Mouse (Mus musculus): ENCODE measurements at regions not wholly inside any gene's neighbourhood (a gene's known extent, or its start where the extent isn't known, plus 50 kb on each side); places are given as distances from the start of the nearest gene placed in this dataset.

- Histone ChIP-seq H3K79me2 (ENCODE audit: control insufficient read depth, insufficient read depth, low read length, poor library complexity) (no peaks in the 10 kb centered on the region), H3K27ac (ENCODE audit: control insufficient read depth, low read depth, low read length) (no peak overlapping the region), H3K27me3 (ENCODE audit: control insufficient read depth in 1 of 2, insufficient read depth in 2 of 2, low read length in 2 of 2) (no peaks in the 10 kb centered on the region), H3K36me3 (ENCODE audit: control insufficient read depth in 1 of 2, insufficient read depth in 2 of 2, low read length in 2 of 2) (peaks cover 0 to 8% of the 10 kb centered on the region in 2 experiments; a peak in 2 of 4 replicates), H3K4me3 (ENCODE audit: control insufficient read depth in 1 of 2, insufficient read depth in 1 of 2, low read depth in 2 of 2, low read length in 2 of 2) (no peak overlapping the region), H3K4me1 (ENCODE audit: control insufficient read depth in 1 of 2, insufficient read depth in 2 of 2, low read length in 2 of 2) (peaks cover 3 to 12% of the 10 kb centered on the region in 2 experiments), H3K9me3 (replicated peaks; ENCODE audit: insufficient read depth, low read length) (no peaks in the 10 kb centered on the region), H3K9ac (ENCODE audit: control insufficient read depth, low read depth, low read length, poor library complexity, severe bottlenecking) (no peak overlapping the region)
- DNase-seq (ENCODE audit: low read depth, low spot score) = no peak
- TF ChIP-seq BHLHE40 (IDR thresholded peaks at IDR 0.05; ENCODE audit: borderline replicate concordance, low read depth, low read length) (no peak), CTCF (IDR thresholded peaks at IDR 0.05 in 2 of 3, conservative IDR thresholded peaks at IDR 0.05 in 1 of 3; ENCODE audit: control insufficient read depth in 1 of 3, insufficient read depth in 1 of 3, low read depth in 2 of 3, low read length in 3 of 3, poor library complexity in 1 of 3, severe bottlenecking in 1 of 3) (no peak), SMC3 (IDR thresholded peaks at IDR 0.05; ENCODE audit: low read depth, low read length) (no peak), MXI1 (IDR thresholded peaks at IDR 0.05; ENCODE audit: low read depth, low read length) (no peak), RAD21 (IDR thresholded peaks at IDR 0.05; ENCODE audit: low read depth, low read length) (no peak), ETS1 (IDR thresholded peaks at IDR 0.05; ENCODE audit: low read depth, low read length) (no peak), TBP (IDR thresholded peaks at IDR 0.05; ENCODE audit: low read depth, low read length) (no peak), ZNF384 (IDR thresholded peaks at IDR 0.05; ENCODE audit: low read depth, low read length) (no peak), GATA1 (IDR thresholded peaks at IDR 0.05; ENCODE audit: low read depth, low read length) (no peak), JUND (IDR thresholded peaks at IDR 0.05; ENCODE audit: low read depth, low read length) (no peak), EP300 (IDR thresholded peaks at IDR 0.05; ENCODE audit: low read depth in 1 of 2, low read length in 2 of 2) (no peak)
Observed at GRCm38 (mm10) chr14:105431584-105431983, 173.2 kb downstream of the Ndfip2 start.

GRCm38 (mm10) chr14:105429664-105430257 lies 171.4 kb downstream of the Ndfip2 start:
- no peaks in the 10 kb centered on the region for H3K79me2 ChIP-seq (ENCODE audit: control insufficient read depth, insufficient read depth, low read length, poor library complexity)
- H3K27me3 ChIP-seq (ENCODE audit: control insufficient read depth in 1 of 2, insufficient read depth in 2 of 2, low read length in 2 of 2) = no peaks in the 10 kb centered on the region
- H3K9ac ChIP-seq (ENCODE audit: control insufficient read depth, low read depth, low read length, poor library complexity, severe bottlenecking) = no peak overlapping the region
- DNase-seq (ENCODE audit: low read depth, low spot score) = peak; percentile 46
- H3K9me3 ChIP-seq (replicated peaks; ENCODE audit: insufficient read depth, low read length) = no peaks in the 10 kb centered on the region
- no peak overlapping the region for H3K27ac ChIP-seq (ENCODE audit: control insufficient read depth, low read depth, low read length)
- H3K4me1 ChIP-seq (ENCODE audit: control insufficient read depth in 1 of 2, insufficient read depth in 2 of 2, low read length in 2 of 2) = peaks cover 3 to 12% of the 10 kb centered on the region in 2 experiments
- H3K4me3 ChIP-seq (ENCODE audit: control insufficient read depth in 1 of 2, insufficient read depth in 1 of 2, low read depth in 2 of 2, low read length in 2 of 2) = no peak overlapping the region
- H3K36me3 ChIP-seq (ENCODE audit: control insufficient read depth in 1 of 2, insufficient read depth in 2 of 2, low read length in 2 of 2) = peaks cover 0 to 8% of the 10 kb centered on the region in 2 experiments; a peak in 2 of 4 replicates
- TF ChIP-seq POLR2A (IDR thresholded peaks at IDR 0.05; ENCODE audit: control insufficient read depth in 1 of 2, insufficient read depth in 1 of 2, low read depth in 1 of 2, low read length in 2 of 2, poor library complexity in 1 of 2) (no peak), MEF2A (IDR thresholded peaks at IDR 0.05; ENCODE audit: extremely low read depth, insufficient replicate concordance, low read depth, low read length, poor library complexity, severe bottlenecking) (peak; percentile 16; the same call in 1 of the 2 replicates), POLR2AphosphoS5 (IDR thresholded peaks at IDR 0.05; ENCODE audit: borderline replicate concordance, low read depth, low read length) (no peak), MAZ (IDR thresholded peaks at IDR 0.05; ENCODE audit: low read depth, low read length) (no peak), MYB (IDR thresholded peaks at IDR 0.05; ENCODE audit: low read depth, low read length) (no peak), ZNF384 (IDR thresholded peaks at IDR 0.05; ENCODE audit: low read depth, low read length) (no peak), CHD1 (IDR thresholded peaks at IDR 0.05; ENCODE audit: low read depth, low read length) (no peak), E2F4 (IDR thresholded peaks at IDR 0.05; ENCODE audit: borderline replicate concordance, low read depth, low read length) (no peak), KAT2A (conservative IDR thresholded peaks at IDR 0.05; ENCODE audit: low read depth, low read length) (no peak), JUND (IDR thresholded peaks at IDR 0.05; ENCODE audit: low read depth, low read length) (no peak), HCFC1 (IDR thresholded peaks at IDR 0.05; ENCODE audit: low read depth, low read length) (no peak), NRF1 (IDR thresholded peaks at IDR 0.05; ENCODE audit: insufficient read depth, low read depth, low read length, poor library complexity, severe bottlenecking) (no peak), POLR2AphosphoS2 (IDR thresholded peaks at IDR 0.05; ENCODE audit: low read length) (no peak), CHD2 (IDR thresholded peaks at IDR 0.05; ENCODE audit: low read length) (no peak), GABPA (IDR thresholded peaks at IDR 0.05; ENCODE audit: low read depth, low read length) (no peak), SIN3A (IDR thresholded peaks at IDR 0.05; ENCODE audit: low read length) (no peak), ZKSCAN1 (IDR thresholded peaks at IDR 0.05; ENCODE audit: low read depth, low read length) (no peak), TCF12 (IDR thresholded peaks at IDR 0.05; ENCODE audit: low read depth, low read length) (peak; percentile 78), NELFE (IDR thresholded peaks at IDR 0.05; ENCODE audit: low read depth, low read length) (no peak), RCOR1 (IDR thresholded peaks at IDR 0.05; ENCODE audit: low read depth, low read length) (no peak), MAX (IDR thresholded peaks at IDR 0.05; ENCODE audit: low read length) (no peak), ELF1 (IDR thresholded peaks at IDR 0.05; ENCODE audit: low read depth, low read length) (no peak), MAFK (IDR thresholded peaks at IDR 0.05; ENCODE audit: borderline replicate concordance, low read depth, low read length) (no peak), RAD21 (IDR thresholded peaks at IDR 0.05; ENCODE audit: low read depth, low read length) (no peak), GATA1 (IDR thresholded peaks at IDR 0.05; ENCODE audit: low read depth, low read length) (no peak; the same call in 1 of the 2 replicates)
